Mouse (Mus musculus): Measurements from ENCODE around the gene Vsx1.

- TF ChIP-seq CTCF (IDR thresholded peaks at IDR 0.05; ENCODE audit: control insufficient read depth, insufficient read depth, insufficient replicate concordance, low read depth, low read length), result no peak
- no peak for TF ChIP-seq POLR2A (IDR thresholded peaks at IDR 0.05; ENCODE audit: control insufficient read depth, low read depth, low read length)
Observed at GRCm38 (mm10) chr2:150643726-150644415, 45.3 kb downstream of the Vsx1 start.

Measured in testis, adult 2 months (tissue).